ENCODE assay signal across 18 mouse cellular contexts in the genomic region with DNA sequence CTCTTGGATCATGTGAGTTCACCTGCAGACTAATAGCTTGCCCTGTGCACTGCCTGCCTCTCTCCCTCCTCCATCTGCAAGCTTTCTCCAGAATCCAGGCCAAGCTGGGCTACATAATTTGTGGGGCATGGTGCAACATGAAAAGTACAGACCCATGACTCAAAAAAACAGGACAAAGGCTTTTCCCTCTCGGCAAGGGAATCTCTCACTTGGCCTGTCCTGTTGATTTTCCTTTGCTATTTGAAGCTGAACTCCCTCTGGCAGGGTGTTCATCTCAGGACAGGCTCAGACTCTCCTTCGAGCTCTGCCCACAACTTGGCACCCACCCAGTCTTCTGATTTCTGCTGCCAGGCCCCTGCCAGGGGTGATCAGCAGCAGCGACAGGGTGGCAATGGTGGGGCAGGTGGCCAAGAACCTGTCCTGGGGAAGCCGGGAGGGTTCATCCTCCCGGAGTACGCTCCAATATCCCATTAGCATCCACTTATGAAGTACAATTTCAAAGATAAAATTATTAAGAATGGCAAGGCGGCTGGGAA.
DNase-seq lines count a peak whose midpoint lies in the region; TF ChIP-seq lines count a peak whose summit lies in the region.
"Had no signal": no experiment of that assay in that cellular context is flagged by ENCODE, and none has a peak within 500 bp of the region (broad histone marks: within the 10 kb centered on the region; RNA-seq: fewer than 3 reads in every experiment).

No protein-coding gene starts in this region.

- TF ChIP-seq CTCF in gastrocnemius, adult 2 months (IDR thresholded peaks at IDR 0.05) = no peak

- H3K27ac ChIP-seq in gastrocnemius, adult 2 months = no peak overlapping the region
- H3K27ac ChIP-seq: embryonic facial prominence, embryonic 15.5 days; forebrain, embryonic 12.5 days; heart, adult 2 months; limb, embryonic 13.5 days; liver, embryonic 15.5 days; neural tube, embryonic 13.5 days had no signal

- no peak overlapping the region for H3K4me3 ChIP-seq in gastrocnemius, adult 2 months
- H3K4me3 ChIP-seq: embryonic facial prominence, embryonic 15.5 days; forebrain, embryonic 12.5 days; heart, adult 2 months; limb, embryonic 13.5 days; liver, embryonic 15.5 days; neural tube, embryonic 13.5 days had no signal

- DNase-seq in adrenal gland, postnatal 10 days = peak; percentile 29
- no peak for DNase-seq in adrenal gland, adult 8-10 months
- DNase-seq in gastrocnemius, adult 2 months = peak; percentile 28
- DNase-seq in gastrocnemius, postnatal 25 days = no peak
- DNase-seq in lung, postnatal 10 days = peak; percentile 8
- DNase-seq in lung, postnatal 14 days = no peak
- DNase-seq in adrenal gland, postnatal 25 days = peak; percentile 24
- no peak for DNase-seq in spleen, adult 18-20 months
- DNase-seq: embryo, embryonic 11 days; kidney, adult 8-10 months; kidney, postnatal 25 days; thymus, adult 18-20 months had no signal

- intact Hi-C loops in gastrocnemius, adult 2 months (cut with DNase I) = no loop called here

Comparison
In these comparisons a context has a peak if more than half of its experiments do, and no peak if none do; other contexts are left out.
1. DNase-seq: peak in adrenal gland, postnatal 10 days (single experiment), gastrocnemius, adult 2 months (single experiment), lung, postnatal 10 days (single experiment) and adrenal gland, postnatal 25 days (single experiment); none in adrenal gland, adult 8-10 months (single experiment), gastrocnemius, postnatal 25 days (single experiment), lung, postnatal 14 days (single experiment) and spleen, adult 18-20 months (0 of 2).